Mouse (Mus musculus) olfactory bulb, adult 2 months (tissue): ENCODE measurements around the gene Tbrg1.

ENCODE experiments used
- CTCF ChIP-seq: fragments of 200-500 bp; IDR thresholded peaks from 2 replicates; pipeline ENCODE4 v1.5.1; 2012; ENCODE audit warnings: low read depth, mild to moderate bottlenecking, low read length, moderate library complexity; ENCODE audit not compliant: insufficient read depth
- POLR2A ChIP-seq: fragments of 200-500 bp; IDR thresholded peaks from 2 replicates; pipeline ENCODE4 v1.6.1; 2012; ENCODE audit warnings: mild to moderate bottlenecking, low read depth, low read length, moderate library complexity; ENCODE audit not compliant: insufficient read depth

DNA sequence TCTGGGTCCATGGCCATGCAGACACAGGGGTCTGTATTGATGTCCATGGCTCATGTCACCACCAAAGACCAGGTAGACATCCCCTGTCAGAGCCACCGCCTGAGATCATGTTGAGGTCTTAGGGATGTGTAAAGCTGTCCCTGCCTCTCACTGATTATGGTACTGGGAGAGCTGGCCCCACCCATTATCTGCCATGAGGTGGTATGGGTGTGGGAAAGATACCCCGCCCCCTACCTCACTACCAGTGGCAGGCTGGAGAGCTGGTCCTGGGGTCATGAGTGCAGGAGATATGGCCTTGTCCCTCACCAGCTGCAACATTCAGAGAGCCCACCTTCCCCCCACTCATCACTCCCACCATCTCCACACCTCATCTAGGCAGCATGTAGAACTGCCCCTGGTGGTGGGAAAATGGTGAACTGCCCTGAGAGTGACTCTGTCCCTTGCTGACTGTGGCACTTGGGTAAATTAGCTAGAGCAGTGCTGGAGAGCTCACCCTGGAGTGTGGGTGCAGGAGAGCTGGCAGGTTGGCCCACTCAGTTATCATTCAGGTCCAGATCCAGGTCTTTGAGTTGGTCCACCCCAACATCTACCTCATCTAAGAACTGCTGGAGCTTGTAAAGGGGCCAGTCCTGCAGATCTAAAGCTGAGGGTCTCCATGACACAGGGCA lies 56.4 kb downstream of the Tbrg1 start:
- TF ChIP-seq POLR2A (no peak), CTCF (no peak)
